Mouse (Mus musculus) R1 (cell line): ENCODE results near the gene Rps15a.
A peak's percentile ranks its signal among the peaks of the same experiment; 100 is the strongest.

Experiments
- DNase-seq: peaks from one replicate; pipeline ENCODE4 v3.0.0-alpha.2; 2018; ENCODE audit warnings: low read depth, low spot score

The Rps15a gene

DNA sequence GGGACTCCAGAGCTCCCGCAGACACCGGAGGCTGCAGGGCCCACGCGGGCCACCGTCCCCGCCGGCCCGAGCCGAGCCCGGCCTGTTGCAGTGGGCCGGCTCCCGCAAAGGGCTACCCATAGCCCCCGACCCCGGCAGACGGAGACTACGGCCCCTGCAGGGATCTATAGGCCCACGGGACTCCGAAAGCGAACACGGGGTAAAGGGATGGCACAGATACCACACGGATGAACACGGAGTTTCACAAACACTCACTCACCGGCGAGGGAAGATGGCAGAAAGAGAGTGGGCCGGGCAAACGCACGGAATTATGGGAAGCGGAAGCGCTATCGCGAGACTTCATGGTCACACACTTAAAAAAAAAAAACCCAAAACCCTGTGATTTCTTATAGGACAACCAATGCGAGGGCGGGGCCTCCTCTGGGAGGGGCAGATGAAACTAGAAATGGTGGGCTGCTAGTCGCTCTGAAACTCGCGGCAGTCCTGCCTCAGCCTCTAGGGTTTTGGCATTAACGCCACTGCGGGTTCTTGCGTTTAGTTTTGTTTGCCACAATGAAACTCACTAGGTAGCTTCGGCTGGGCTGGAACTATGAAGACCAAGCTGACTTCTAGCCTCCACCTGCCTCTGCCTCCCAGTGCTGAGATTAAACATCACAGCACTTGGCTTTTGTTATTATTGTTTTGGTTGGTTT lies at the start of gene Rps15a:
Gene Rps15a, minus strand, starts transcription at position 312 of the 692 bp plus-strand sequence.
- DNase-seq: peak; percentile 98

GRCm38 (mm10) chr7:118163006-118163405 lies 47.0 kb upstream of the Rps15a start:
- DNase-seq: peak; percentile 59

GRCm38 (mm10) chr7:118160121-118160520 lies 44.1 kb upstream of the Rps15a start:
- DNase-seq: no peak

- no peak for DNase-seq
Measured at GRCm38 (mm10) chr7:118156461-118156860, 40.5 kb upstream of the Rps15a start.

GRCm38 (mm10) chr7:118154150-118154549 lies 38.2 kb upstream of the Rps15a start:
- no peak for DNase-seq

- DNase-seq: no peak
Measured at GRCm38 (mm10) chr7:118143602-118144001, 27.6 kb upstream of the Rps15a start.

- DNase-seq: no peak
Measured at GRCm38 (mm10) chr7:118143123-118143522, 27.1 kb upstream of the Rps15a start.

DNA sequence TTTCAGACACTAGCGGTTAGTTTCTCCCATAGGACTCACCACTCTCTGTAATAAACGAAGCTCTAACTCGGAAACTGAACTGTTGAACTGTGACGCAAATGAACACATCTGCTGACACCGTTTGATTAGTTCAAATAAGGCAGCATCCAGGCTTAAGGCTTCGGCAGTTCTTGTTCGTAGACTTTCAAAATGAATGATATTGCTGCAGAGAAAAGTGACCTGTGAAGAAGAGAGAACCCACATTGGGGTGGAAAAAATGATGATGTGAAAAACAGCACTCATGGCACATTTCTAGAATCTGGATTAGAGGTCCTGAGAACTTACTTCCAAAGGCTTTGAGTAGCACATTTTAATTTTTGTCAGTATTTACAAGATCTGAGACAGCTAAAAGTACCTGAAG lies 25.3 kb upstream of the Rps15a start:
- no peak for DNase-seq

- DNase-seq: peak; percentile 36
Measured at GRCm38 (mm10) chr7:118135128-118135527, 19.1 kb upstream of the Rps15a start.

DNA sequence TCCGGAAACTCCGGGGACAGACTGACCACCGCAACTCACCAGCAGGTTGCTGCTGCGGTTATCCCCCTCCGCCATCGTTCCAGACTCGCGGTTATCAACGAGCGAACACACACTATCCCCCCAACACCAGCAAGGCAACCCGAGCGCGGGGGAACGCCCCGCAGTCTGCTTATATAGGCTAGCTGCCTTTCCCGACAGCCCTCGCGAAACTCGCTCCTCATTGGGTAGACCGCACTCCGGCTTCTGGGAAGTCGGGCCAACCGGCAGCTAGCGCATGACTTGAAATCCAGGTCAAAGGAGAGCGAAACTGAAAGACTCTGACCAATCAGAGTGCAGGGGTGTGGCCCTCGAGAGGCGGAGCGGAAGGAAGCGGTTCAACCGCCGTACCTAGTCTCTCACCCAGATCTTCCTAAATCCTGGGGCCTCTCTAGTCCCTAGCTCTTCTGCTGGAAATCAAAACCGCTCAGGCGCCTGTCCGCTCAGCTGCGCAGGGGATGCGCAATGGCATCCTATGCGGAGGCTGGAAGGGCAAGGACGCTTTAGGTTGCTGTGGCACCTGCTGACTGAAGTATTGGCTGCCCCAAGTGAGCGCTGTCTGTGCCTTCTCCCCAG lies 13.5 kb upstream of the Rps15a start, which contains the start of gene Arl6ip1:
Gene Arl6ip1, minus strand, starts transcription at position 233 of the 612 bp plus-strand sequence.
- DNase-seq: peak; percentile 99

- no peak for DNase-seq
Measured at GRCm38 (mm10) chr7:118128925-118129429, 13.0 kb upstream of the Rps15a start.

DNA sequence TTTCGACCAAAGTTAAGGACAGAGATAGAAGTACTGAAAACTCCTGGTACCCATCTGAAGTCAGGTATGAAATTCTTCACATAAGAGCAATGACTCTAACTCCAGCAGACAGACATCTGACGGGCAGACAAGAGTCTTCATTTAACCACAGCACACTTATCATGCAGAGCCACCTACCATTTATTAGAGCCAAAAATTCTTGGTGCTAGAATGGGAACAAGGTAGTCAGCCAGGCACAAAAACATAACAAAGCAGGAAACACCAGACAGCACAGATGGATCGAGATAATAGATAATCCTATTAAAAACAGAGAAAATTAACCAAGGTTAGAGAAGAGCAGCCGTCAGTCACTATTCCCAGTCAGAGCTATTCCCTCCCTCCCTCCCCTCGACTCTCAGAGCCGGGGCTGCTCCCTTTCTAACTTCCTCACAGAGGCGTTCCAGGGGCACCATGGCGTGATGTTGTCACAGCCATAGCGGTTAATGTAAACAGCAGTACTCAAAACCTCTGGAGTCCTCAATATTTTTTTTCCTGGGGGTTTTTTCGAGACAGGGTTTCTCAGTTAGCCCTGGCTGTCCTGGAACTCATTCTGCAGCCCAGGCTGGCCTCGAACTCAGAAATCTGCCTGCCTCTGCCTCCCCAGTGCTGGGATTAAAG lies 10.4 kb upstream of the Rps15a start:
- no peak for DNase-seq

DNA sequence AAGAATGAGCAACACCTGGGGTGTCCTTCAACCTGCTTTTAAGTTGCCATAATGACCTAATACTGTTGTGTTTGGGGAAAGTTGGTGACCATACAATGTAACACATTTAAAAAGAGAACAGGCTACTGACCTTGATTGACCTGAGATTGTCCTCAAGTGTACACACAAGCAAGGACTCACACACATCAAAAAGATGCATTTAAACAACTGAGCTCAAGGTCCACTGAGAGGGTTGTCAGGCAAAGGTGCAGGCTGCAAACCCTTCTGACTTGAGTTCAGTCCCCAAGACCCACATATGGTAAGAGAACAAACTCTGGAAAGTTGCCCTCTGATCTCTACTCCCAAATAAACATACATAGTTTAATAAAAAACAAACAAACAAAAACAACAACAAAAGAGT lies 9.7 kb upstream of the Rps15a start:
- no peak for DNase-seq

GRCm38 (mm10) chr7:118123512-118124411 lies 7.8 kb upstream of the Rps15a start:
- no peak for DNase-seq

GRCm38 (mm10) chr7:118122235-118122634 lies 6.2 kb upstream of the Rps15a start:
- DNase-seq: no peak

DNA sequence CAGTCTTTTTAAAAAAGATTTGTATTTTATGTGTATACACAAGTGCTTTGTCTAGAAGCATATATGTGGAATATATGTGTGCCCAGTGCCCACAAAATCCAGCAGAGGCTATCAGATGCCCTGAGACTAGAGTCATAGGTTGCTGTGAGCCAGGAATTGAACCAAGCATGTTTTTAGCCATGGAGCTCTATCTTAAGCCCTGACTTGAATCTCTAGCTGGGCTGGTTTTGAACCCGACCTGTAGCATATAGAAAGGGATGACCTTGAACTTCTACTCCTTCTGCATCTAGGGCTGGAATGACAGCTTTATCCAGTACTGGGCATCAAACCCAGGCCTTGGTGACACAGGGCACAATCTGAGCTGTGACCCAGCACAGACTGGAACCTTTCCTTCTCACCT lies 4.7 kb upstream of the Rps15a start:
- DNase-seq: no peak

DNA sequence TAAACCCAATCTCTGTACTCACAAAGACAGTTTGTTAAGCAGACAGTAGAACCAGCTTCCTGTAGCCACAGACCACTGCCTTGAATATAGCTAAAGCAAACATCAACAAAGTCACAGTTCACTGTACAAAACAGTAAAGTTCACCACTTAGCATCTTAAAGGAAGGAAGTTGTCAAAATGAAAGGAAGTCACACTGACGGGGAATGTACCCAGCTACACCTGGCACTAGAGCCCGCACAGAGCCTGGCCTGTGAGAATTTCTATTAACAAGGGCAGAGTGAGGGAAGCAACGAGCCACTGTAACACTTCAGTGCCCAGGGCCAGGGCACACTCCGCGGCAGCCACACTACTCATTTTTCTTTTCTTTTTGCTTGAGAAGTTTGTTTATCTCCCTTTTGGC lies 4.0 kb upstream of the Rps15a start:
- DNase-seq: no peak

DNA sequence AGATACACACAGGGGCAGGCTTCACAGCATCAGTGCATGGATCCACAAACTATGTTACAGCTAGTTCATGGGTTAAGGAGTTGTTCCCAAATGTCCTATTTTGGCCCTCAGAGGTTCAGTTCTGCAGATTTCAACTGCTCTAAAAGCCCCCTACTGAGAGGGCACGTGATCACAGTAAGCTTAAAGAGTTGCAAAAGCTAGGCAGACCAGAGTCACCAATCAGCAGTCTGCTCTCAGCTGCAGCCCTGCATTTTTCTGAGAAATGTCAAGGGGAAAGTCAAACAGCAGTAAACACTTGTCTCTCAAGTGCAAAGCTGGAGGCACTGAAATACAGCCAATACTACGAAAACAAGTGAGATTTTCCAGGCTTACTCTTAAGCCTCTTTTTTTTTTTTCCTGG lies 3.2 kb upstream of the Rps15a start:
- peak; percentile 79 for DNase-seq

DNA sequence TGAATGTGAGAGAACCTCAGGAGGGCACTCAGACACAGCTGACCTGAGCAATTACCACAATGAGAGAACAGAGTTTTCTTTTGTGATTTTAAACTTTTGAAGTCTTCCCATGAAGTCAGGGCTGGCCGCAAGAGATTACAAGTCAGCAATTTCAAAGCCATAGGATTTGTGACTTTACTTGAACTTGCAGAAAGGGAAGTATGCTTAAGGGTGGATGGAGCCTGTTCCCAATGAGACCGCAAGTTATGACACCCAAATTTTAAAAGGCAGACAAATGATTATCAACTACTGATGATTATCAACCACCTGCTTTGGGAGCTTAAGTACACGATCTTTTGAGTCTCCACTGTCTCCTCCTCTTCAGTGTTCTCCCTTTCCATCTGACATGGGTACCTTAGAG lies 2.4 kb upstream of the Rps15a start:
- DNase-seq: no peak

- no peak for DNase-seq
Measured at GRCm38 (mm10) chr7:118117539-118118210, 1.7 kb upstream of the Rps15a start.
